Mouse (Mus musculus): ENCODE measurements around the gene Mfsd1.

- TF ChIP-seq POLR2A (IDR thresholded peaks at IDR 0.05; ENCODE audit: control insufficient read depth, low read depth, low read length), result no peak
- TF ChIP-seq CTCF (IDR thresholded peaks at IDR 0.05; ENCODE audit: control insufficient read depth, insufficient read depth, insufficient replicate concordance, low read depth, low read length), result no peak
Measured at GRCm38 (mm10) chr3:67576248-67576647, 6.3 kb upstream of the Mfsd1 start.
